Mouse (Mus musculus) CD4-positive, CD25-positive, alpha-beta regulatory T cell, adult 9 weeks (primary cell): ENCODE results near the gene Olfr284. TPM values are rescaled to one million over a fixed set of nuclear protein-coding genes. Genes with fewer than 3 reads are reported as not detected.

Experiments
- polyA plus RNA-seq: library from polyadenylated mRNA; unstranded; fragments of 100-300 nt; shearing (Covaris generic); gene quantifications from one replicate; pipeline ENCODE4 v1.2.1, GENCODE M21; 2017

Gene Olfr284
- polyA plus RNA-seq, result not detected

GRCm38 (mm10) chr15:98340887-98341286 is at the start of gene Olfr284:
Olfr284 (minus strand) TSS chr15:98340987.

GRCm38 (mm10) chr15:98380846-98381245 is 40.1 kb upstream of the Olfr284 start, which contains the start of gene Olfr283:
Olfr283 (minus strand) TSS chr15:98380946.

GRCm38 (mm10) chr15:98317177-98317724 is 23.5 kb downstream of the Olfr284 start, which contains the start of gene Olfr285:
Olfr285 (minus strand) TSS chr15:98317353.

GRCm38 (mm10) chr15:98295628-98296551 is 44.9 kb downstream of the Olfr284 start, which contains the start of gene Zfp641:
Zfp641 (minus strand) TSS chr15:98296161.

Other genes starting within 250 kb of the Olfr284 start
- gene Pfkm, start 248.4 kb downstream of the Olfr284 start, polyA plus RNA-seq, result 18.2 TPM
- 47.9 TPM for gene Senp1, start 247.2 kb downstream of the Olfr284 start, polyA plus RNA-seq
- gene Asb8, start 175.4 kb downstream of the Olfr284 start, polyA plus RNA-seq, result 50.0 TPM
- 0.30 TPM for gene Ccdc184, start 173.8 kb downstream of the Olfr284 start, polyA plus RNA-seq
- gene Olfr288, start 145.4 kb downstream of the Olfr284 start, polyA plus RNA-seq, result not detected
- gene Gm44579, start 120.0 kb downstream of the Olfr284 start, polyA plus RNA-seq, result not detected
- not detected for gene Olfr287, start 119.9 kb downstream of the Olfr284 start, polyA plus RNA-seq
- gene Olfr286, start 106.5 kb downstream of the Olfr284 start, polyA plus RNA-seq, result 0.10 TPM
- gene H1fnt, start 83.7 kb downstream of the Olfr284 start, polyA plus RNA-seq, result not detected
- not detected for gene Zfp641, start 44.8 kb downstream of the Olfr284 start, polyA plus RNA-seq
- not detected for gene Olfr285, start 23.6 kb downstream of the Olfr284 start, polyA plus RNA-seq
- gene Olfr283, start 40.0 kb upstream of the Olfr284 start, polyA plus RNA-seq, result not detected
- not detected for gene Olfr282, start 90.2 kb upstream of the Olfr284 start, polyA plus RNA-seq
- not detected for gene Olfr281, start 111.6 kb upstream of the Olfr284 start, polyA plus RNA-seq
- gene OR5BS1P, start 128.9 kb upstream of the Olfr284 start, polyA plus RNA-seq, result not detected
- gene Lalba, start 141.7 kb upstream of the Olfr284 start, polyA plus RNA-seq, result not detected
- not detected for gene Olfr279, start 151.4 kb upstream of the Olfr284 start, polyA plus RNA-seq
- 35.0 TPM for gene Kansl2, start 193.3 kb upstream of the Olfr284 start, polyA plus RNA-seq
- gene Ccnt1, start 229.9 kb upstream of the Olfr284 start, polyA plus RNA-seq, result 86.3 TPM
- not detected for gene 4930415O20Rik, start 230.0 kb upstream of the Olfr284 start, polyA plus RNA-seq